Comparison of ENCODE assay signal across 7 mouse cellular contexts in genomic region chr17:24351760-24352357, GRCm38 (mm10). TPM values are rescaled to one million over a fixed set of nuclear protein-coding genes. Genes with fewer than 3 reads are reported as not detected.
A peak's percentile ranks its signal among the peaks of the same experiment; 100 is the strongest.
DNase-seq lines count a peak whose midpoint lies in the region; ATAC-seq and TF ChIP-seq lines count a peak whose summit lies in the region.

Abca3 (plus strand) TSS chr17:24351950.

- H3K9ac ChIP-seq in embryonic facial prominence, embryonic 14.5 days (ENCODE audit: low read depth, low read length): peak within 1 kb of the TSS; percentile 77
- peak within 1 kb of the TSS; percentile 63 for H3K9ac ChIP-seq in limb, embryonic 14.5 days (ENCODE audit: low read depth, low read length, severe bottlenecking)
- H3K9ac ChIP-seq in midbrain, postnatal 0 days (replicated peaks; ENCODE audit: low read length, poor library complexity, severe bottlenecking): peak within 1 kb of the TSS; percentile 88

- 0 out of 2 replicates have a peak, but pooled peaks have one; percentile 22 for TF ChIP-seq POLR2A in limb, embryonic 14.5 days (IDR thresholded peaks at IDR 0.05; ENCODE audit: borderline replicate concordance, extremely low read depth, insufficient read depth, insufficient read length)

- no peaks in the 10 kb centered on the region for H3K36me3 ChIP-seq in embryonic facial prominence, embryonic 14.5 days (ENCODE audit: control insufficient read depth, insufficient read depth, low read length)
- H3K36me3 ChIP-seq in limb, embryonic 14.5 days (ENCODE audit: control insufficient read depth, insufficient read depth, low read length): no peaks in the 10 kb centered on the region
- no peaks in the 10 kb centered on the region; the same call in 1 of the 2 replicates for H3K36me3 ChIP-seq in midbrain, postnatal 0 days (ENCODE audit: insufficient read depth, low read length)

- peaks cover 25% of the 10 kb centered on the region for H3K27me3 ChIP-seq in embryonic facial prominence, embryonic 14.5 days (replicated peaks; ENCODE audit: control insufficient read depth, insufficient read depth, low read length)
- peaks cover 15% of the 10 kb centered on the region for H3K27me3 ChIP-seq in limb, embryonic 14.5 days (ENCODE audit: control insufficient read depth, insufficient read depth, low read length)
- no peaks in the 10 kb centered on the region for H3K27me3 ChIP-seq in midbrain, postnatal 0 days (ENCODE audit: insufficient read depth, low read length)

- peaks cover 12% of the 10 kb centered on the region; the same call in 1 of the 2 replicates for H3K4me1 ChIP-seq in embryonic facial prominence, embryonic 14.5 days (ENCODE audit: control insufficient read depth, insufficient read depth, low read length)
- H3K4me1 ChIP-seq in limb, embryonic 14.5 days (ENCODE audit: control insufficient read depth, insufficient read depth, low read length): 0 out of 2 replicates have a peak, but pooled peaks cover 7% of the 10 kb centered on the region
- peaks cover 11% of the 10 kb centered on the region for H3K4me1 ChIP-seq in midbrain, postnatal 0 days (ENCODE audit: insufficient read depth, low read length)

- H3K27ac ChIP-seq in embryonic facial prominence, embryonic 14.5 days (replicated peaks; ENCODE audit: low read depth, low read length): no peak within 1 kb of the TSS; the same call in 1 of the 2 replicates
- no peak within 1 kb of the TSS for H3K27ac ChIP-seq in limb, embryonic 14.5 days (replicated peaks; ENCODE audit: low read depth, low read length)
- H3K27ac ChIP-seq in midbrain, postnatal 0 days (ENCODE audit: low read depth, low read length): peak within 1 kb of the TSS; percentile 78

- peak; percentile 97 for TF ChIP-seq CTCF in midbrain, postnatal 0 days (IDR thresholded peaks at IDR 0.05)

- DNase-seq in adrenal gland, postnatal 4 days (ENCODE audit: low spot score in 2 of 2): peak; percentile 82 to 88
- DNase-seq in embryonic facial prominence, embryonic 14.5 days (ENCODE audit: low spot score): peak; percentile 96
- DNase-seq in heart, adult 8-10 months (ENCODE audit: low spot score): peak; percentile 94
- peak; percentile 97 for DNase-seq in kidney, adult 9 months
- DNase-seq in limb, embryonic 14.5 days (ENCODE audit: low spot score): peak; percentile 91
- DNase-seq in midbrain, postnatal 0 days (ENCODE audit: low spot score): peak; percentile 96
- DNase-seq in spleen, postnatal 14 days (ENCODE audit: low spot score in 2 of 2): peak; percentile 93

- H3K4me2 ChIP-seq in embryonic facial prominence, embryonic 14.5 days (ENCODE audit: low read depth, low read length): peak within 1 kb of the TSS; percentile 98
- peak within 1 kb of the TSS; percentile 93 for H3K4me2 ChIP-seq in limb, embryonic 14.5 days (replicated peaks; ENCODE audit: low read depth, low read length, severe bottlenecking)
- H3K4me2 ChIP-seq in midbrain, postnatal 0 days (ENCODE audit: low read depth, low read length, poor library complexity, severe bottlenecking): peak within 1 kb of the TSS; percentile 76

- H3K4me3 ChIP-seq in embryonic facial prominence, embryonic 14.5 days (ENCODE audit: low read depth, low read length): peak within 1 kb of the TSS; percentile 78
- peak within 1 kb of the TSS; percentile 73 for H3K4me3 ChIP-seq in limb, embryonic 14.5 days (replicated peaks; ENCODE audit: low read length)
- H3K4me3 ChIP-seq in midbrain, postnatal 0 days (ENCODE audit: low read depth, low read length): peak within 1 kb of the TSS; percentile 90

- ATAC-seq in embryonic facial prominence, embryonic 14.5 days (ENCODE audit: low read depth): peak; percentile 97
- peak; percentile 95 for ATAC-seq in limb, embryonic 14.5 days (ENCODE audit: low FRiP score, low read depth)
- peak; percentile 94 for ATAC-seq in midbrain, postnatal 0 days (ENCODE audit: low FRiP score)

- 0% methylated on average over 16 of the region's 55 CpGs for WGBS in embryonic facial prominence, embryonic 14.5 days
- WGBS in limb, embryonic 14.5 days: 1% methylated on average over 27 of the region's 55 CpGs
- WGBS in midbrain, postnatal 0 days: 1% methylated on average over 48 of the region's 55 CpGs

- no peaks in the 10 kb centered on the region for H3K9me3 ChIP-seq in embryonic facial prominence, embryonic 14.5 days (ENCODE audit: control insufficient read depth, low read length)
- no peaks in the 10 kb centered on the region for H3K9me3 ChIP-seq in limb, embryonic 14.5 days (ENCODE audit: control insufficient read depth, low read length)
- no peaks in the 10 kb centered on the region for H3K9me3 ChIP-seq in midbrain, postnatal 0 days (ENCODE audit: low read length)

RNA-seq across cellular contexts. Expression of gene Abca3, which starts in this region (rescaled TPM):
- 10 to 100 TPM; 27.2 to 38.5 TPM for total RNA-seq in adrenal gland, postnatal 4 days (2021)
- polyA plus RNA-seq in embryonic facial prominence, embryonic 14.5 days (2014; fragmentation: Nextera tagmentation; extraction: Ambion mirVana): 10.1 TPM in 2 replicates
- total RNA-seq in heart, adult 8-10 months (2022): 10 to 100 TPM; 11.4 to 13.4 (median 13.2) TPM
- 12.4 and 15.5 TPM in 2 replicates for polyA plus RNA-seq in limb, embryonic 14.5 days (2012; rRNA removed)
- polyA plus RNA-seq in limb, embryonic 14.5 days (2014; fragmentation: Nextera tagmentation; extraction: Ambion mirVana): 9.0 and 10.6 TPM in 2 replicates
- total RNA-seq in midbrain, postnatal 0 days (2014; rRNA removed): 91.3 and 95.9 TPM in 2 replicates
- 28.8 and 32.7 TPM in 2 replicates for polyA plus RNA-seq in midbrain, postnatal 0 days (2015; fragmentation: Nextera tagmentation; extraction: Ambion mirVana)
